ENCODE assay signal across 9 mouse cellular contexts in the genomic region with DNA sequence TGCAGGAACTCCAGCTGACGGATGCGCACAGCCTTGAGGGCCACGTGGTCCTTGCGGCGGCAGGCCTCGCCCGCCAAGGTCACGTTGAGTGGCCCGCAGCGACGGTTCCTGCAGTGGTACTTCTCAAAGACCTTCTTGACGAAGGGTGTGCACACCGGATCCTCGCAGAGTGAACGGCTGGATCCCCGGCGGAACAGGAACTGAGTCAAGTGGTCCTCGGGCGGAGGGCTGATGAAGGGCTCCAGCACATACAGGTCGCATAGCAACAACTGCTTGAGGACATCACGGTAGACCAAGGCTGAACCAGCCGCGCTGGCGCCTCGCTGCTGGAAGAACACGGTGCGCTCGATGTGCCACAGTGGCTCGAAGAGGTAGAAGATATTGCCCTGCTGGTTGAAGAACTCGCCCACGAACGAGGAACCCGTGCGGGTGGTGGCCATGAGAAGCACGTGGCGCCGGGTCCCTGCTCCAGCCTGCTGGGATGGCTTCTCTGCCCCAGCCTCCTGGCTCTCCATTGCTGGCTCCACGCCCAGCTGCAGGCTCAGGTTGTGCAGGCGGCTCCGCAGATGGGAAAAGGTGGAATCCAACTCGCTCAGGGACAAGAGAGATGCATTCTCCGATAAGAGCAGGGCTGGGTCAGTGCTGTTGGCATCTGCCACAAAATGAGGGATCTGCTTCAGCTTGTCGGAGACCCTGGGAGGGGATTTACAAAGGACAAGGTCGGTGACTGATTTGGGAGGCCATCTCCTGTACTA. TPM values are rescaled to one million over a fixed set of nuclear protein-coding genes. Genes with fewer than 3 reads are reported as not detected.
DNase-seq lines count a peak whose midpoint lies in the region; ATAC-seq and TF ChIP-seq lines count a peak whose summit lies in the region.
"Had no signal": no experiment of that assay in that cellular context is flagged by ENCODE, and none has a peak within 500 bp of the region (broad histone marks: within the 10 kb centered on the region; RNA-seq: fewer than 3 reads in every experiment).

No protein-coding gene starts in this region.

- no peak overlapping the region for H3K9ac ChIP-seq in lung, embryonic 14.5 days

- H3K36me3 ChIP-seq in lung, embryonic 14.5 days (ENCODE audit: insufficient read depth), result peaks cover 10% of the 10 kb centered on the region; the same call in 1 of the 2 replicates

- DNase-seq in heart, adult 11 months, result peak; percentile 90
- DNase-seq in heart, postnatal 25 days (ENCODE audit: low spot score), result no peak
- peak; percentile 86 for DNase-seq in R1 (ENCODE audit: low read depth, low spot score)
- peak; percentile 82 to 83 for DNase-seq in cerebellum, postnatal 14 days
- DNase-seq in lung, embryonic 14.5 days, result peak; percentile 64
- no peak for DNase-seq in kidney, adult 18-20 months
- no peak for DNase-seq in natural killer cell, adult 2 months (ENCODE audit: low spot score in 2 of 2)
- DNase-seq in right cerebral cortex, postnatal 14 days, result no peak
- DNase-seq: retina, postnatal 1 day had no signal

- peaks cover 8% of the 10 kb centered on the region for H3K4me1 ChIP-seq in lung, embryonic 14.5 days (ENCODE audit: insufficient read depth)

- WGBS in lung, embryonic 14.5 days, result 62% methylated on average over 44 of the region's 44 CpGs

- TF ChIP-seq CTCF in lung, embryonic 14.5 days (IDR thresholded peaks at IDR 0.05; ENCODE audit: low read depth), result no peak

- no peaks in the 10 kb centered on the region for H3K27me3 ChIP-seq in lung, embryonic 14.5 days (ENCODE audit: insufficient read depth, low read length)

- H3K4me2 ChIP-seq in lung, embryonic 14.5 days, result peak overlapping the region; percentile 29

- intact Hi-C loops in heart, postnatal 25 days (cut with DNase I), result no loop called here

- H3K27ac ChIP-seq in lung, embryonic 14.5 days (ENCODE audit: low read depth), result peak overlapping the region; percentile 13; the same call in 1 of the 2 replicates

- H3K9me3 ChIP-seq in lung, embryonic 14.5 days (ENCODE audit: low read depth, low read length), result no peaks in the 10 kb centered on the region

- no peak overlapping the region for H3K4me3 ChIP-seq in lung, embryonic 14.5 days (ENCODE audit: low read depth, low read length)

- peak; percentile 48; the same call in 1 of the 2 replicates for ATAC-seq in lung, embryonic 14.5 days (ENCODE audit: insufficient read depth)

RNA-seq across cellular contexts. Expression of a gene that starts 32.7 kb away (rescaled TPM):
- under 1 TPM; 0.84 to 0.99 TPM for total RNA-seq in heart, postnatal 25 days (2021)
- polyA plus RNA-seq in lung, embryonic 14.5 days (2014; fragmentation: Nextera tagmentation; extraction: Ambion mirVana), result 2.1 TPM in 2 replicates

Comparison
In these comparisons a context has a peak if more than half of its experiments do, and no peak if none do; other contexts are left out.
1. DNase-seq: peak in heart, adult 11 months (single experiment), R1 (single experiment), cerebellum, postnatal 14 days (2 of 2) and lung, embryonic 14.5 days (single experiment); none in heart, postnatal 25 days (single experiment), kidney, adult 18-20 months (single experiment), natural killer cell, adult 2 months (0 of 2) and right cerebral cortex, postnatal 14 days (single experiment).